Mouse (Mus musculus): ENCODE results near the gene Col23a1.

Col23a1 gene

GRCm38 (mm10) chr11:51551253-51551652 lies 261.5 kb downstream of the Col23a1 start:
- DNase-seq, result no peak

DNA sequence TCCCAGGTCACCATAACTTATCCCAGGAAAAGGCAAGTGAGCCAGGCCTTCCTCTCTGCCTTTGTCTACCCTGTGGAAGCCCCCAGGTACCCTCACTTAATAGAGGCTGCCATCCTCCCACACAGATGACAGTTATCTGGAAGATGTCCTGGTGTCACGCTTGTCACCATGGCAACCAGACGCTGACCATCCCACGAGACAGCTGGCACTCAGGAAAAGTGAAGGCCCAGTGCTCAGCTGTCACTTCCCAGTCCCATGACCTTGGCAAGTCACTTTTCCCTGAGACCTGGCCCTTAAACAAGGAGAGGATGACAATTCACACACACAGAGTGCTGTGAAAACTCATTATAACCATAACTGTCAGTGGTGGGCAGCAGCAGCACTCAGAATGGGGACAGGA lies 262.4 kb downstream of the Col23a1 start:
- DNase-seq, result no peak

GRCm38 (mm10) chr11:51554590-51554989 lies 264.9 kb downstream of the Col23a1 start:
- no peak for DNase-seq

- DNase-seq, result no peak
Observed at GRCm38 (mm10) chr11:51555066-51555465, 265.3 kb downstream of the Col23a1 start.

DNA sequence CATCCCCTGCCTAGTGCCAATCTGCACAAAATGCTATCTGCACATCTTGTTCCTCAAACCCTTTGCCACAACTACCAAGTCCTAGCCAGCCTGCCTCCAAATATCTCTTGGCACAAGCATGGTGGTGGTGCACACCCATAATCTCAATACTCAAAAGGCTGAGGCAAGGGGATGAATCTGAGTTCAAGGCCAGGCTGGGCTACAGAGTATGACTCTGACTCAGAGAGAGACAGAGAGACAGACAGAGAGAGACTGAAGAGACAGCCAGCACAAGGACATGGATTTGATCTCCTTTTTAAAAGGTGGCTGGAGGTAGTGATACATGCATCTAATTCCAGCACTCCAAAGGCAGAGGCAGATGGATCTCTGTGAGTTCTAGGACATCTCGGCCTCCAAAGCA lies 273.6 kb downstream of the Col23a1 start:
- DNase-seq, result no peak

GRCm38 (mm10) chr11:51565062-51565461 lies 275.3 kb downstream of the Col23a1 start:
- DNase-seq, result no peak

DNA sequence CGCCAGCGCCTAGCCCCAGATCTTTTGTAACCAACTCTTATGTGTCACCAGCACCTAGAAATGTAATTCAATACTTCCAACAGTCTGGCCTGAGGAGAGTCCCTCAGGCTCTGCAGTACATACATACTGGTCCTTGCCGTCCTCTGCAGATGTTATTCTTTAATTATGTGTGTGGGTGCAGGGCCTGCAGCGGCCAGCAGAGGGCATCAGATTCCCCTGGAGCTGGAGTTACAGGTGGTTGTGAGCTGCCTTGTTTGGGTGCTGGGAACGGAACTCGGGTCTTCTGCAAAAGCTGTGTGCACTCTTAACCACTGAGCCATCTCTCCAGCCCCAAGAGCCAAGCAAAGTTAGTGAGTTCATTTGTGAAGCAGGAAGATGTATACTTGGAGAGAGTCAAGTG lies 276.2 kb downstream of the Col23a1 start:
- no peak for DNase-seq

GRCm38 (mm10) chr11:51568801-51569200 lies 279.1 kb downstream of the Col23a1 start:
- no peak for DNase-seq

GRCm38 (mm10) chr11:51576454-51576853 lies 286.7 kb downstream of the Col23a1 start:
- no peak for DNase-seq

DNA sequence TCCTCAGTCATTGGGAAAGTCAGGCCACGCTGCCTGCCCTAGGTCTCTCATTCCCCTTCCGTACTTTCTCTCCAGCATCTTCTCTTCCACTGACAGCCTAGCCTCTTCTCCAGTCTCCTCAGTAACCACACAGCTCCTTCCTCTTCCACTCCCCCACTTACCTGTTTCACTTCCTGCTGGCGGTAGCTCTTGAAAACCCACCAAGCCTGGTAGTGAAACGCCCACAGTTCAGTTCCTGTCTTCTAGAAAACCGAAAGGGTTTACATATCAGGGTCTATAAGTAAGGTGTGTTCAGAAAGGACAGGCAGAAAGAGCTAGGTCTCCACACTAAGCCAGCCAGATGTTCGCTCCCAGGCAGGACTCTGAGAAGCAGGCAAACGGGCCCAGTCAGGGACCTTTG lies 287.9 kb downstream of the Col23a1 start:
- DNase-seq, result no peak

DNA sequence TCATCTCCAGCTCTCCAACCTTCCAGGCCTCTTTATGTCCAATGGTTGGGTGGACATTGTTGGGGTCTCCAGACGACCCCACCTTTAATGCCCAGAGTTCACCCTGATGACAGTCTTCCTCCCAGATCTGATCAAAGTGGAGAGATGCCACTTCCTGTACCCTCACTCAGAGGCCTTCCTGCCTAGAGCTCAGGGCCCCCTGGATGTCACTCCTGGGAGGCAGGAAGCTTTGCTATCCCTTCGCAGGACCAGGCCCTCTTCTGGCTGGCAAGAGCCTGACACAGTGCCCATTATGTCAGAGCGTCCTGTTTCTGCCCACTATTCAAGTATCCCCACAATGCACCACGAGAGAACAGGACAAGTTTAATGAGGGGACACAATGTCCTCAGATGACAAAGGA lies 289.3 kb downstream of the Col23a1 start:
- no peak for DNase-seq

- DNase-seq, result peak; percentile 73 to 75
Observed at GRCm38 (mm10) chr11:51582713-51583112, 293.0 kb downstream of the Col23a1 start.

DNA sequence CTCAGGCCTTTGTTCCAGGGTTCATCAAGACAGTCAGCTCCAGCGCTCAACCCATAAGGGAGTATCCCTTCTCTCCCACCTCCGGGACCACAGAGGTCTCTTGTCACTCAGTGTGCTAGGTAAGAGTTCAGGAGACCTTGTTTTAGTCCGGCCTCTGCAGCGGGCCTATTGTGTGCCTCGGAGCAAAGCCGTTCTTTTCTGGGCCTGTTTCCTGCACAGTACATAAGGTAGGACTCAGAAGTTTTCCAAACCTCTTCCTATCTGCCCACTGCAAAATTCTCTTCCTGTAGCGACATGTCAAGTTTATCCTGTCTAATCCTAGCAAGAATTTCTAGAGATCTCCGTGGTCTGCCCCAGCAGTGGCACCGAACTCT lies 294.3 kb downstream of the Col23a1 start:
- no peak for DNase-seq

DNA sequence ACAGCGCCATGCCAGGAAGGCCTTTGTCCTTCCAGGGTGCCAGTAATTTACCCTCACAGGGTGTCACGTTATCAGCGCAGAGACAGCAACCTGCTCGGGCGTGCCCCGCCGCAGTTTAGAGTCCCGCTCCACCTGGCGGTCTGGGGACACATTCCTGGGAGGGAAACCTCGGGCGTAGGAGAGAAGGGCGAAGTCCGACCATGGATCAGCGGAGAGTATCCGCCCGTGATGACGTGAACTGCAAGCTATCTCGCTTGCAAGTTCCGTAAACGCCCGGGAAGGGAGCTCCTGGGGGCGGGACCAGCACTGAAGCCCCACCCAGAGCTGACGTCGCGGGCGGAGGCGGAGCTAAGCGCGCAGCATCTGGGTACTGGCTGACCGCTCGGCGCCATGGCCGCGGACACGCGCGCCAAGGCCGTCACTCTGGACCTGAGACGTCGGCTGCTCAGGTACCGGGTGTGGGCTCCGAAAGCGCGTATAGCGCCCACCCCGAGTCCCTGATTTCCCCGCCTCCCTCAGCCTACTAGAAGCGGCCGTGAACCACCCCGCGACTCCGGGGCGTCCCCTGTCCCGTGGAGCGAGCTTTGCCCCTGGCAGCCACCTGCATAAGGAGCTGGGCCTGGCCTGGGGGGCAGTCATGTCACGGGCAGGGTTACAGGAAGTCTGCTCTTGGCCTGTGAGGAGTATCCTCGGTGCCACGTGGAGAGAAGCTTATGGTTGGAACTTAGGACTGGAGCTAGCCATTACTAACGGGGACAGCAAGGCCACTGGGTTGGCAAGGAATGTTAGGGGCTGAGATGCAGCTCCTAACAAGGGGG lies 294.9 kb downstream of the Col23a1 start, which contains the start of gene Phykpl:
Phykpl (plus strand) TSS at position 327 of the 818 bp plus-strand sequence.
- peak; percentile 97 to 98 for DNase-seq

GRCm38 (mm10) chr11:51585608-51586252 lies 296.0 kb downstream of the Col23a1 start:
- no peak for DNase-seq

DNA sequence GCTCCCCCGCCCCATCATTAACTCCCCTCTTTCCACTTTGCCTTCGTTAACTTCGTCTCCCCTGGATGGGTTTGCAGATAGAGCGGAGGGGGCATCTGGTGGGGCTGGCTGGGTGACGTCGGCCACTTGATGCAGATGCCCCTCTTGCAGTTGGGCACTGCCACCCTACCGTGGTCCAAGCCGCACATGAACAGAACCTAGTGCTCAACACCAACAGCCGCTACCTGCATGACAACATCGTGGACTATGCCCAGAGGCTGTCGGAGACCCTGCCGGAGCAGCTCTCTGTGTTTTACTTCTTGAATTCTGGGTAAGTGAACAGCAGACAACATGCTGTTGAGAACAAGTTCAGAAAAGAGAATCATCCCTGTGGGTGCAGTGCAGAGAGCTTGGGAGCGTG lies 296.7 kb downstream of the Col23a1 start:
- no peak for DNase-seq

GRCm38 (mm10) chr11:51587059-51587458 lies 297.3 kb downstream of the Col23a1 start:
- DNase-seq, result no peak

GRCm38 (mm10) chr11:51588833-51589232 lies 299.1 kb downstream of the Col23a1 start:
- DNase-seq, result no peak

GRCm38 (mm10) chr11:51590002-51590401 lies 300.3 kb downstream of the Col23a1 start:
- DNase-seq, result no peak

DNA sequence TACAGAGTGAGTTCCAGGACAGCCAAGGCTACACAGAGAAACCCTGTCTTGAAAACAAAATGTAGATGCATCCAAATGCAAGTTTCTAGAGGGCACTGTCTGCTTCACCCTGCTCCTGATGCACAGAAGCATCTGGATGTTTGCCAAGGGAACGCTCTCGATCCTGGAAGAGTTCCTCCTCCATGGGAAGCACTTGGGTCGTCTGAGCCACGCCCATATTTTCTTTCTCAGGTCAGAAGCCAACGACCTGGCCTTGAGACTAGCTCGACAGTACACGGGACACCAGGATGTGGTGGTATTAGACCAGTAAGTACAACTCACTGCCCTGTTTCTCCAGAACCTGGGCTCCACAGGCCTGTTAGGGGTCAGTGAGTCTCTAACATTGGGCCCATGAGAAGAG lies 301.4 kb downstream of the Col23a1 start:
- DNase-seq, result no peak

DNA sequence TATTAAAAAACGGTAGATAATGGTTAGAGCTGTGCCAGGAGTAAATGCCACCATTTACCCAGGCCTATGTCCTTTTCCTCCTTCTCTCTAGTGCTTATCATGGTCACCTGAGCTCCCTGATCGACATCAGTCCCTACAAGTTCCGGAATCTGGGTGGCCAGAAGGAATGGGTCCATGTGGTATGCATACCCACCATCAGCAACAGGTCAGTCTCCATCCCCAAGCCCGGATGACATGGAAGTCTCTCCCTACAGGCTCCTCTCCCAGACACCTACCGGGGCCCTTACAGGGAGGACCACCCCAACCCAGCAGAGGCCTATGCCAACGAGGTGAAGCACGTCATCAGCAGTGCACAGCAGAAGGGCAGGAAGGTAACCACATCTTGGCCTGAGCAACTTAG lies 302.2 kb downstream of the Col23a1 start:
- no peak for DNase-seq

- no peak for DNase-seq
Observed at GRCm38 (mm10) chr11:51593368-51593767, 303.6 kb downstream of the Col23a1 start.

GRCm38 (mm10) chr11:51593849-51594248 lies 304.1 kb downstream of the Col23a1 start:
- no peak for DNase-seq

GRCm38 (mm10) chr11:51594715-51595350 lies 305.1 kb downstream of the Col23a1 start:
- no peak for DNase-seq

Data from cerebellum, adult 18-20 months (tissue).